8 mouse cellular contexts compared by ENCODE assay signal in genomic region chr1:180642228-180642564, GRCm38 (mm10). TPM values are rescaled to one million over a fixed set of nuclear protein-coding genes. Genes with fewer than 3 reads are reported as not detected.
DNase-seq lines count a peak whose midpoint lies in the region; ATAC-seq and TF ChIP-seq lines count a peak whose summit lies in the region.

No protein-coding gene starts in this region.

- H3K4me3 ChIP-seq in kidney, postnatal 0 days (replicated peaks; ENCODE audit: low read depth, low read length), result peak overlapping the region; percentile 97
- peak overlapping the region; percentile 81; the same call in 1 of the 2 replicates for H3K4me3 ChIP-seq in brown adipose tissue, adult 24 weeks (ENCODE audit: insufficient read depth, low read depth, low read length)
- peak overlapping the region; percentile 98 for H3K4me3 ChIP-seq in intestine, embryonic 15.5 days (replicated peaks)
- peak overlapping the region; percentile 98 for H3K4me3 ChIP-seq in neural tube, embryonic 15.5 days (replicated peaks)

- H3K9me3 ChIP-seq in kidney, postnatal 0 days (replicated peaks; ENCODE audit: low read length), result no peaks in the 10 kb centered on the region
- no peaks in the 10 kb centered on the region for H3K9me3 ChIP-seq in intestine, embryonic 15.5 days
- H3K9me3 ChIP-seq in neural tube, embryonic 15.5 days (replicated peaks), result no peaks in the 10 kb centered on the region

- ATAC-seq in kidney, postnatal 0 days (replicated peaks; ENCODE audit: low FRiP score, low read depth), result no peak
- ATAC-seq in intestine, embryonic 15.5 days, result no peak
- ATAC-seq in neural tube, embryonic 15.5 days (ENCODE audit: low FRiP score), result no peak
- no peak for ATAC-seq in frontal cortex, adult (ENCODE audit: low TSS enrichment)

- no peak overlapping the region for H3K27ac ChIP-seq in kidney, postnatal 0 days
- no peak overlapping the region for H3K27ac ChIP-seq in brown adipose tissue, adult 24 weeks (replicated peaks; ENCODE audit: low read depth, low read length)
- H3K27ac ChIP-seq in intestine, embryonic 15.5 days, result 0 out of 2 replicates have a peak overlapping the region, but pooled peaks have one; percentile 95
- no peak overlapping the region for H3K27ac ChIP-seq in neural tube, embryonic 15.5 days (replicated peaks)

- no peaks in the 10 kb centered on the region for H3K27me3 ChIP-seq in kidney, postnatal 0 days (ENCODE audit: insufficient read depth, low read length)
- H3K27me3 ChIP-seq in intestine, embryonic 15.5 days (replicated peaks), result no peaks in the 10 kb centered on the region
- H3K27me3 ChIP-seq in neural tube, embryonic 15.5 days (replicated peaks), result no peaks in the 10 kb centered on the region

- no peak for DNase-seq in kidney, postnatal 0 days (ENCODE audit: low spot score)
- DNase-seq in kidney, adult 8-10 months, result no peak
- DNase-seq in frontal cortex, postnatal 36 days (ENCODE audit: low spot score in 2 of 2), result no peak
- no peak for DNase-seq in cerebellum, adult 9-10 months

- TF ChIP-seq CTCF in kidney, postnatal 0 days (IDR thresholded peaks at IDR 0.05; ENCODE audit: low read depth), result no peak

- no peaks in the 10 kb centered on the region for H3K36me3 ChIP-seq in kidney, postnatal 0 days (ENCODE audit: insufficient read depth, low read length)
- H3K36me3 ChIP-seq in intestine, embryonic 15.5 days, result no peaks in the 10 kb centered on the region
- no peaks in the 10 kb centered on the region for H3K36me3 ChIP-seq in neural tube, embryonic 15.5 days

- no peaks in the 10 kb centered on the region for H3K4me1 ChIP-seq in kidney, postnatal 0 days (replicated peaks; ENCODE audit: insufficient read depth, low read length)
- H3K4me1 ChIP-seq in brown adipose tissue, adult 24 weeks (ENCODE audit: control insufficient read depth, insufficient read depth, insufficient read length, low read length), result no peaks in the 10 kb centered on the region
- H3K4me1 ChIP-seq in intestine, embryonic 15.5 days (replicated peaks), result peaks cover 16% of the 10 kb centered on the region
- H3K4me1 ChIP-seq in neural tube, embryonic 15.5 days, result peaks cover 22% of the 10 kb centered on the region

- peak overlapping the region; percentile 93 for H3K9ac ChIP-seq in kidney, postnatal 0 days (ENCODE audit: low read depth, low read length)
- peak overlapping the region; percentile 95 for H3K9ac ChIP-seq in intestine, embryonic 15.5 days
- peak overlapping the region; percentile 79 for H3K9ac ChIP-seq in neural tube, embryonic 15.5 days (replicated peaks)

- peak overlapping the region; percentile 89 for H3K4me2 ChIP-seq in kidney, postnatal 0 days (ENCODE audit: low read length)
- H3K4me2 ChIP-seq in intestine, embryonic 15.5 days (replicated peaks), result peak overlapping the region; percentile 77
- H3K4me2 ChIP-seq in neural tube, embryonic 15.5 days, result peak overlapping the region; percentile 87

- WGBS in kidney, postnatal 0 days, result 71% methylated on average over 8 of the region's 8 CpGs
- WGBS in intestine, embryonic 15.5 days, result 75% methylated on average over 8 of the region's 8 CpGs
- 83% methylated on average over 8 of the region's 8 CpGs for WGBS in neural tube, embryonic 15.5 days

RNA-seq across cellular contexts. Expression of gene Lin9, which starts 1.2 kb away (rescaled TPM):
- polyA plus RNA-seq in kidney, postnatal 0 days (2015; fragmentation: Nextera tagmentation; extraction: Ambion mirVana), result 11.6 and 14.9 TPM in 2 replicates
- polyA plus RNA-seq in brown adipose tissue, adult 24 weeks (2012; ENCODE audit: insufficient read depth, insufficient read length, missing spikeins), result 3.4 and 5.9 TPM in 2 replicates
- polyA plus RNA-seq in intestine, embryonic 15.5 days (2015; fragmentation: Nextera tagmentation; extraction: Ambion mirVana), result 14.4 and 15.9 TPM in 2 replicates
- polyA plus RNA-seq in neural tube, embryonic 15.5 days (2015; fragmentation: Nextera tagmentation; extraction: Ambion mirVana), result 8.3 and 10.9 TPM in 2 replicates

RNA-seq across cellular contexts. Expression of gene Mixl1, which starts 54.6 kb away (rescaled TPM):
- polyA plus RNA-seq in kidney, postnatal 0 days (2015; fragmentation: Nextera tagmentation; extraction: Ambion mirVana), result 0.30 and 0.36 TPM in 2 replicates
- not detected in 2 replicates for polyA plus RNA-seq in brown adipose tissue, adult 24 weeks (2012; ENCODE audit: insufficient read depth, insufficient read length, missing spikeins)
- 0.19 and 0.24 TPM in 2 replicates for polyA plus RNA-seq in intestine, embryonic 15.5 days (2015; fragmentation: Nextera tagmentation; extraction: Ambion mirVana)
- 0.08 TPM in 1 of 2 replicates, not detected in the other for polyA plus RNA-seq in neural tube, embryonic 15.5 days (2015; fragmentation: Nextera tagmentation; extraction: Ambion mirVana)
